Mouse (Mus musculus) liver, embryonic 15.5 days (tissue): Measurements from ENCODE around the gene Lrrc4. TPM values are rescaled to one million over a fixed set of nuclear protein-coding genes. Genes with fewer than 3 reads are reported as not detected.

ENCODE experiments used
- ATAC-seq: fragments of 200-750 bp; cut with Nextera tagmentation; 2 replicates; pipeline ENCODE4 v1.8.0; 2017; ENCODE audit warnings: moderate number of reproducible peaks, mild to moderate bottlenecking, moderate library complexity; ENCODE audit not compliant: insufficient read depth
- H3K27ac ChIP-seq: fragments of 300-500 bp; sonication (generic); replicated peaks from 2 replicates; pipeline ENCODE4 v1.5.1; 2015; ENCODE audit warnings: mild to moderate bottlenecking, inconsistent platforms
- H3K27me3 ChIP-seq: fragments of 300-500 bp; sonication (generic); 2 replicates; pipeline ENCODE4 v1.6.1; 2015; ENCODE audit warnings: mild to moderate bottlenecking, inconsistent platforms
- H3K36me3 ChIP-seq: fragments of 300-500 bp; sonication (generic); replicated peaks from 2 replicates; pipeline ENCODE4 v1.6.1; 2015; ENCODE audit warnings: moderate library complexity, mild to moderate bottlenecking, inconsistent platforms
- H3K4me1 ChIP-seq: fragments of 300-500 bp; sonication (generic); replicated peaks from 2 replicates; pipeline ENCODE4 v1.6.1; 2015; ENCODE audit warnings: inconsistent platforms
- H3K4me2 ChIP-seq: fragments of 300-500 bp; sonication (generic); 2 replicates; pipeline ENCODE4 v1.6.1; 2015; ENCODE audit warnings: moderate library complexity, mild to moderate bottlenecking, inconsistent platforms
- H3K4me3 ChIP-seq: fragments of 300-500 bp; sonication (generic); replicated peaks from 2 replicates; pipeline ENCODE4 v1.5.1; 2015; ENCODE audit warnings: mild to moderate bottlenecking, inconsistent platforms
- H3K9ac ChIP-seq: fragments of 300-500 bp; sonication (generic); 2 replicates; pipeline ENCODE4 v1.6.1; 2015; ENCODE audit warnings: moderate library complexity, mild to moderate bottlenecking, inconsistent platforms
- H3K9me3 ChIP-seq: fragments of 300-500 bp; sonication (generic); replicated peaks from 2 replicates; pipeline ENCODE4 v1.6.1; 2016; ENCODE audit warnings: inconsistent platforms
- WGBS: fragments of 180-500 bp; shearing (Covaris S2); methylation state at CpG from one replicate; pipeline ENCODE4 v1.1.7; 2015; ENCODE audit warnings: mixed read lengths; ENCODE audit not compliant: insufficient replicate concordance; 5-methylcytosine and 5-hydroxymethylcytosine counted together
- polyA plus RNA-seq: library from polyadenylated mRNA; unstranded; fragments of >200 nt; fragmentation: Nextera tagmentation; extraction: Ambion mirVana; gene quantifications from 2 replicates; pipeline ENCODE4 v1.2.1, GENCODE M21; 2015

Gene Lrrc4
- polyA plus RNA-seq, 1 experiment from 2014 or later: 0.02 TPM

GRCm38 (mm10) chr6:28704612-28705011, 126.9 kb downstream of the Lrrc4 start:
- H3K27me3 ChIP-seq: no peaks in the 10 kb centered on the region
- peak overlapping the region; percentile 83 for H3K27ac ChIP-seq
- peaks cover 50% of the 10 kb centered on the region for H3K4me1 ChIP-seq
- peaks cover 17% of the 10 kb centered on the region; the same call in 1 of the 2 replicates for H3K36me3 ChIP-seq
- no peaks in the 10 kb centered on the region for H3K9me3 ChIP-seq
- H3K4me2 ChIP-seq: peak overlapping the region; percentile 36; the same call in 1 of the 2 replicates
- 57% methylated on average over 6 of the region's 6 CpGs for WGBS
- ATAC-seq: no peak
- no peak overlapping the region for H3K9ac ChIP-seq
- no peak overlapping the region for H3K4me3 ChIP-seq

GRCm38 (mm10) chr6:28697214-28697613, 134.3 kb downstream of the Lrrc4 start:
- no peak overlapping the region for H3K4me3 ChIP-seq
- H3K9me3 ChIP-seq: no peaks in the 10 kb centered on the region
- no peak for ATAC-seq
- no peaks in the 10 kb centered on the region for H3K27me3 ChIP-seq
- no peak overlapping the region for H3K9ac ChIP-seq
- no peaks in the 10 kb centered on the region for H3K4me1 ChIP-seq
- WGBS: 66% methylated on average over 3 of the region's 3 CpGs
- no peaks in the 10 kb centered on the region for H3K36me3 ChIP-seq
- H3K4me2 ChIP-seq: no peak overlapping the region
- H3K27ac ChIP-seq: no peak overlapping the region

- H3K9me3 ChIP-seq: no peaks in the 10 kb centered on the region
- H3K4me3 ChIP-seq: no peak overlapping the region
- H3K27me3 ChIP-seq: no peaks in the 10 kb centered on the region
- H3K9ac ChIP-seq: no peak overlapping the region
- no peak overlapping the region for H3K27ac ChIP-seq
- H3K36me3 ChIP-seq: no peaks in the 10 kb centered on the region
- H3K4me2 ChIP-seq: no peak overlapping the region
- no peak for ATAC-seq
- no peaks in the 10 kb centered on the region for H3K4me1 ChIP-seq
Observed at GRCm38 (mm10) chr6:28692659-28693058, 138.9 kb downstream of the Lrrc4 start.

- Histone ChIP-seq H3K4me1 (no peaks in the 10 kb centered on the region), H3K36me3 (no peaks in the 10 kb centered on the region), H3K9ac (no peak overlapping the region), H3K27me3 (no peaks in the 10 kb centered on the region), H3K4me3 (no peak overlapping the region), H3K9me3 (no peaks in the 10 kb centered on the region), H3K4me2 (no peak overlapping the region), H3K27ac (no peak overlapping the region)
- ATAC-seq: no peak
- 75% methylated on average over 5 of the region's 5 CpGs for WGBS
Observed at GRCm38 (mm10) chr6:28687776-28688175, 143.8 kb downstream of the Lrrc4 start.

GRCm38 (mm10) chr6:28685745-28686144, 145.8 kb downstream of the Lrrc4 start:
- ATAC-seq: no peak
- H3K4me3 ChIP-seq: no peak overlapping the region
- no peak overlapping the region for H3K27ac ChIP-seq
- no peak overlapping the region for H3K9ac ChIP-seq
- H3K27me3 ChIP-seq: no peaks in the 10 kb centered on the region
- no peaks in the 10 kb centered on the region for H3K9me3 ChIP-seq
- no peaks in the 10 kb centered on the region for H3K4me1 ChIP-seq
- WGBS: 75% methylated on average over 5 of the region's 5 CpGs
- no peak overlapping the region for H3K4me2 ChIP-seq
- H3K36me3 ChIP-seq: no peaks in the 10 kb centered on the region

GRCm38 (mm10) chr6:28685052-28685451, 146.5 kb downstream of the Lrrc4 start:
- Histone ChIP-seq H3K4me1 (no peaks in the 10 kb centered on the region), H3K27ac (no peak overlapping the region), H3K9me3 (no peaks in the 10 kb centered on the region), H3K4me3 (no peak overlapping the region), H3K27me3 (no peaks in the 10 kb centered on the region), H3K36me3 (no peaks in the 10 kb centered on the region), H3K9ac (no peak overlapping the region), H3K4me2 (no peak overlapping the region)
- ATAC-seq: no peak
- 73% methylated on average over 3 of the region's 3 CpGs for WGBS

GRCm38 (mm10) chr6:28681521-28682457, 149.8 kb downstream of the Lrrc4 start:
- Histone ChIP-seq H3K9me3 (no peaks in the 10 kb centered on the region), H3K4me1 (peaks cover 3% of the 10 kb centered on the region; the same call in 1 of the 2 replicates), H3K27me3 (no peaks in the 10 kb centered on the region), H3K4me2 (no peak overlapping the region), H3K36me3 (no peaks in the 10 kb centered on the region), H3K27ac (no peak overlapping the region), H3K4me3 (no peak overlapping the region), H3K9ac (no peak overlapping the region)
- 72% methylated on average over 8 of the region's 8 CpGs for WGBS
- ATAC-seq: peak; percentile 81

GRCm38 (mm10) chr6:28680537-28680936, 151.0 kb downstream of the Lrrc4 start:
- no peak overlapping the region for H3K4me2 ChIP-seq
- H3K9ac ChIP-seq: no peak overlapping the region
- no peaks in the 10 kb centered on the region for H3K9me3 ChIP-seq
- no peaks in the 10 kb centered on the region for H3K27me3 ChIP-seq
- H3K36me3 ChIP-seq: no peaks in the 10 kb centered on the region
- 83% methylated on average over 4 of the region's 4 CpGs for WGBS
- H3K4me1 ChIP-seq: peaks cover 3% of the 10 kb centered on the region; the same call in 1 of the 2 replicates
- no peak overlapping the region for H3K4me3 ChIP-seq
- no peak for ATAC-seq
- no peak overlapping the region for H3K27ac ChIP-seq

GRCm38 (mm10) chr6:28678896-28679295, 152.7 kb downstream of the Lrrc4 start:
- no peaks in the 10 kb centered on the region for H3K9me3 ChIP-seq
- 58% methylated on average over 1 of the region's 1 CpGs for WGBS
- peaks cover 3% of the 10 kb centered on the region; the same call in 1 of the 2 replicates for H3K4me1 ChIP-seq
- H3K9ac ChIP-seq: no peak overlapping the region
- no peaks in the 10 kb centered on the region for H3K36me3 ChIP-seq
- no peak overlapping the region for H3K4me3 ChIP-seq
- H3K4me2 ChIP-seq: no peak overlapping the region
- no peaks in the 10 kb centered on the region for H3K27me3 ChIP-seq
- no peak for ATAC-seq
- H3K27ac ChIP-seq: no peak overlapping the region

GRCm38 (mm10) chr6:28674686-28675085, 156.9 kb downstream of the Lrrc4 start:
- H3K27ac ChIP-seq: no peak overlapping the region
- no peaks in the 10 kb centered on the region for H3K27me3 ChIP-seq
- peaks cover 3% of the 10 kb centered on the region; the same call in 1 of the 2 replicates for H3K4me1 ChIP-seq
- no peak overlapping the region for H3K4me2 ChIP-seq
- no peak overlapping the region for H3K4me3 ChIP-seq
- no peaks in the 10 kb centered on the region for H3K9me3 ChIP-seq
- 82% methylated on average over 1 of the region's 1 CpGs for WGBS
- no peak overlapping the region for H3K9ac ChIP-seq
- peaks cover 5% of the 10 kb centered on the region for H3K36me3 ChIP-seq
- no peak for ATAC-seq

- Histone ChIP-seq H3K9me3 (no peaks in the 10 kb centered on the region), H3K27me3 (no peaks in the 10 kb centered on the region), H3K4me1 (no peaks in the 10 kb centered on the region), H3K4me2 (no peak overlapping the region), H3K36me3 (peaks cover 13% of the 10 kb centered on the region), H3K27ac (no peak overlapping the region), H3K9ac (no peak overlapping the region), H3K4me3 (no peak overlapping the region)
- ATAC-seq: no peak
- 74% methylated on average over 1 of the region's 1 CpGs for WGBS
Observed at GRCm38 (mm10) chr6:28672388-28672787, 159.2 kb downstream of the Lrrc4 start.
